Mouse (Mus musculus) kidney, embryonic 16.5 days (tissue): Measurements from ENCODE around the gene Fgfr2. TPM values are rescaled to one million over a fixed set of nuclear protein-coding genes. Genes with fewer than 3 reads are reported as not detected.

ENCODE experiments used
- ATAC-seq: fragments of 200-750 bp; cut with Nextera tagmentation; 2 replicates; pipeline ENCODE4 v1.8.0; 2017; ENCODE audit warnings: moderate TSS enrichment; ENCODE audit not compliant: low FRiP score, low TSS enrichment
- H3K27ac ChIP-seq: fragments of 300-500 bp; sonication (generic); 2 replicates; pipeline ENCODE4 v1.5.1; 2014; ENCODE audit warnings: low read length
- H3K27me3 ChIP-seq: fragments of 300-500 bp; sonication (generic); 2 replicates; pipeline ENCODE4 v1.6.1; 2014; ENCODE audit warnings: low read length, control low read depth, mixed read lengths; ENCODE audit not compliant: insufficient read depth
- H3K36me3 ChIP-seq: fragments of 300-500 bp; sonication (generic); 2 replicates; pipeline ENCODE4 v1.6.1; 2014; ENCODE audit warnings: low read length, control low read depth, mixed read lengths; ENCODE audit not compliant: insufficient read depth
- H3K4me1 ChIP-seq: fragments of 300-500 bp; sonication (generic); 2 replicates; pipeline ENCODE4 v1.6.1; 2014; ENCODE audit warnings: low read length, control low read depth, mixed read lengths; ENCODE audit not compliant: insufficient read depth
- H3K4me2 ChIP-seq: fragments of 300-500 bp; sonication (generic); replicated peaks from 2 replicates; pipeline ENCODE4 v1.6.1; 2014; ENCODE audit warnings: low read depth, low read length
- H3K4me3 ChIP-seq: fragments of 300-500 bp; sonication (generic); 2 replicates; pipeline ENCODE4 v1.5.1; 2014; ENCODE audit warnings: mild to moderate bottlenecking, low read length
- H3K9ac ChIP-seq: fragments of 300-500 bp; sonication (generic); replicated peaks from 2 replicates; pipeline ENCODE4 v1.6.1; 2014; ENCODE audit warnings: low read length
- H3K9me3 ChIP-seq: fragments of 300-500 bp; sonication (generic); 2 replicates; pipeline ENCODE4 v1.6.1; 2016; ENCODE audit warnings: low read length, control low read depth
- WGBS: fragments of 180-500 bp; shearing (Covaris S2); extraction: QIAGEN DNeasy Blood & Tissue Kit; methylation state at CpG from one replicate; pipeline ENCODE4 v1.1.7; 2014; 5-methylcytosine and 5-hydroxymethylcytosine counted together
- polyA plus RNA-seq: library from polyadenylated mRNA; unstranded; fragments of >200 nt; fragmentation: Nextera tagmentation; extraction: Ambion mirVana; gene quantifications from 2 replicates; pipeline ENCODE4 v1.2.1, GENCODE M21; 2015

Gene Fgfr2
- polyA plus RNA-seq, 1 experiment from 2014 or later: 118 TPM

GRCm38 (mm10) chr7:132646514-132646913, 476.6 kb downstream of the Fgfr2 start:
- H3K36me3 ChIP-seq: no peaks in the 10 kb centered on the region
- H3K27ac ChIP-seq: no peak overlapping the region
- 0 out of 2 replicates have a peak, but pooled peaks cover under 1% of the 10 kb centered on the region for H3K4me1 ChIP-seq
- no peaks in the 10 kb centered on the region for H3K27me3 ChIP-seq
- no peak for ATAC-seq
- H3K4me3 ChIP-seq: no peak overlapping the region
- 97% methylated on average over 1 of the region's 1 CpGs for WGBS
- H3K9me3 ChIP-seq: no peaks in the 10 kb centered on the region
- no peak overlapping the region for H3K9ac ChIP-seq
- no peak overlapping the region for H3K4me2 ChIP-seq

DNA sequence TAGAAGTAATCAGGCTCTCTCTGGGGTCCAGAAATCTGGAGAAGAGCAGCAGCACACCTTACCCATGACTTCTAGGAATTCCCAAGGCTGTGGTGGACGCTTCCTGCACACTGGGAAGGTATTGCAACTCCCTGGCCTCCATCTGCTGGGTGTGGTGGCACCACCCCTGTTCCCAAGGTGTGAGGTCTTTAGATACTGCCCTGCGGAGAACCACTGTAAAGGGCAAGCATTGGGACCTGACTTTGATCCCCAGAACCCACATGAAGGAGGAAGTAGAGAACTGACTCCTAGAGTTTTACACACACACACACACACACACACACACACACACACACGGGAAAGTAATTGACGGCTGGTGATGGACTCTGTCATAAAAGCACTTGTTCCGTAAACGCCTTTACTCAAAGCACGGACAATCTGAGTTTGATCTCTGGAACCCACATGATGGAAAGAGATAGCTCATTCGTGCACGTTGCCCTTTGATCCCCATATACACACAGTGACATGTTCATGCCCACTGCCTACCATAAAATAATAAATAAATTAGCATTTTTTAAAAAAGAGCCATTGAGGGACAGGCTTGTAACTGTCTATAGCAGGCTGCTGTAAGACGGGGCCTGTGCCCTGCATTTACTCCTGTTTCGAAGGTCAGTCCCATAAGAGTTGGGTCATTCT, 478.4 kb downstream of the Fgfr2 start:
- ATAC-seq: no peak
- H3K4me2 ChIP-seq: no peak overlapping the region
- H3K4me1 ChIP-seq: peaks cover 10% of the 10 kb centered on the region
- 58% methylated on average over 11 of the region's 11 CpGs for WGBS
- H3K9me3 ChIP-seq: no peaks in the 10 kb centered on the region
- H3K36me3 ChIP-seq: no peaks in the 10 kb centered on the region
- H3K4me3 ChIP-seq: no peak overlapping the region
- H3K9ac ChIP-seq: no peak overlapping the region
- no peaks in the 10 kb centered on the region for H3K27me3 ChIP-seq
- H3K27ac ChIP-seq: no peak overlapping the region

DNA sequence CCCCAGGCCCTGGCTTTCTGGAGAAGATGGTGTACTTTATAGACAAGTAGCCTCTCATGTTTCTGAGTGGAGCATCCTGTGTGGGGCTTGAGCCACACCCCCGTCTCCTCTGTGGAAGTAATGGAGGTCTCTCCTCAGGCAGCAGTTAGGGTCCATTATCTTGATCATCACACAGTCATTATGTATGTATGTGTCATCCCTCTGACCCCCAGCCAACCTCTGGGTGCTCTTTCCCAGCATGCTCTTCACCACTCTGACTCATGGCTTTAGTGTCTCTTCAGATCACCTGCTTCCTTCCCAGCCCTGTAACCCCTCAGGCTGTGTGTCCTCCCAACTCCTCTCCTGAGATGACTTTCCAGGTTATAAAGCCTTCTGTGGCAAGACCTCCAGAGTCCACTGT, 481.5 kb downstream of the Fgfr2 start:
- Histone ChIP-seq H3K4me3 (no peak overlapping the region), H3K9ac (no peak overlapping the region), H3K27me3 (no peaks in the 10 kb centered on the region), H3K27ac (no peak overlapping the region), H3K4me1 (peaks cover 20% of the 10 kb centered on the region), H3K9me3 (no peaks in the 10 kb centered on the region), H3K36me3 (no peaks in the 10 kb centered on the region), H3K4me2 (no peak overlapping the region)
- WGBS: 61% methylated on average over 1 of the region's 1 CpGs
- ATAC-seq: no peak

DNA sequence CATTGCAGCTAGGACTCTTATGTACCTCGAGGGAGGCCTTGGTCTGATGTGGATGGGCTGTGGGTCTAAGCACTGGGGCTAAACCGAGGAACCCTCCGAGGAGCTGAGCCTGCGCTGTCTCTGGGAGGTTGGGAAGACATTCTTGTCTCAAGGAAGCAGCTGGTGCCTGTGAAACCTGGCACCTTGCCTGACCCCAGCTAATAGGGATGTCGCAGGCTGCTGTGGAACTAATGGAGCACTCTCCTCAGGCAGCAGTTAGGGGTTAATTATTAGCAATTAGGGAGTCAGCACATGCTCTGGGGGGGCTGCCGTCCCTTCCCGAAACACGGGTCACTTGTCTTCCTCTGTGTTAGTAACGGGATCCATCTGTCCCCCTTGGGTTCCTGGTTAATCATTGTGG, 482.2 kb downstream of the Fgfr2 start:
- WGBS: 8% methylated on average over 9 of the region's 9 CpGs
- H3K4me3 ChIP-seq: no peak overlapping the region
- peaks cover 20% of the 10 kb centered on the region for H3K4me1 ChIP-seq
- no peak overlapping the region for H3K9ac ChIP-seq
- H3K36me3 ChIP-seq: no peaks in the 10 kb centered on the region
- H3K27ac ChIP-seq: no peak overlapping the region
- peak; percentile 57 for ATAC-seq
- H3K9me3 ChIP-seq: no peaks in the 10 kb centered on the region
- no peak overlapping the region; the same call in 1 of the 2 replicates for H3K4me2 ChIP-seq
- no peaks in the 10 kb centered on the region for H3K27me3 ChIP-seq

DNA sequence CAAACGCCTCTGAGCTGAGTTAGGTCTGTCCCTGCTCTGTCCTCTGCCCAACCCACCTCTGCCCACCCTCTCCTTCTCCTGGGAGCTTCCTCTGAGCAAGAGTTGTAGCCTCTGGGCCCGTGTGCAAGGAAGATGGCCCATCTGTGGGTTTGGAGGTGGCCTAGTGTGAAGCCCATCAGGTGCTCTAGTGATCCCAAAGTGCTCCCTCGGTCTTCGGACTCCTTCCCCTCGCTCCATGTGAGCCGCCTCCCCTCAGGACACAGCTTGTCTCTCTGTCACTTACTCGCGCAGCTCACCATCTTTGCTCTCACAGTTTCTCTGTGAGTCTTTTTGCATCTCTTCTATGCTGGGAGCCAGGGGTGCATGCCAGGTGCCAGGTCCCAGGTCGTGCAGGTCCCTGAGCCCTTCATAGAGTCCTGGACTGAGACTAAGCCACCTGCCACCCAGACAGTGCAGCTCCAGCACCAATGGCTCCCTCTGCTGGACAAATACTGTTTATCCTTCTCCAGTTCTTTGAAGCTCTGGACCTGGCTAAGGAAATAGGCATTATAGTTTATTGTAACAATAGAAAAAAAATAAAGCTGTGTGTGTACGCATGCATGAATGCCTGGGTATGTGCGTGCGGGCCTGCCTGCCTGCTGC, 484.6 kb downstream of the Fgfr2 start:
- peak; percentile 77 for ATAC-seq
- no peaks in the 10 kb centered on the region for H3K9me3 ChIP-seq
- no peak overlapping the region for H3K4me3 ChIP-seq
- WGBS: 58% methylated on average over 12 of the region's 12 CpGs
- no peaks in the 10 kb centered on the region for H3K27me3 ChIP-seq
- no peaks in the 10 kb centered on the region for H3K36me3 ChIP-seq
- H3K9ac ChIP-seq: no peak overlapping the region
- no peak overlapping the region for H3K4me2 ChIP-seq
- H3K4me1 ChIP-seq: peaks cover 20% of the 10 kb centered on the region
- no peak overlapping the region for H3K27ac ChIP-seq

DNA sequence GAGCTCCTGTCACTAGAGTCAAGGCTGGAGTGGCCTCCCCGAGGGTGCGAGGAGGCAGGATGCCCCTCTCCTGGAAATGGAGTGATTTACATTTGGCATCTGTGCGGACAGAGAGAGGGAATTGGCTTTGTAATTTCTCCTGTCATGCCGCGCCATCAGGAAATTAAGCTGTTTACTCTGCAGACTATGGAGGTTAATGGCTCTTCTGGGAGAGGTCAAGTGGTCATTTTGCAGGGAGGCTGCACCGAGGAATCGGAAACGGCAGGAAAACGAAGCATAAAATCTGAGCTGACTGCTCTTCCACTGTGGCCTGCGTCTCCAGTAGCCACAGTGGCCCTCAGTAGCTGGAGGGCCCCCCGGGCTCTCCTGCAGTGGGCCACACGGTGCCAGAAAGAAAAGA, 485.9 kb downstream of the Fgfr2 start:
- Histone ChIP-seq H3K27me3 (no peaks in the 10 kb centered on the region), H3K9ac (no peak overlapping the region; the same call in 1 of the 2 replicates), H3K27ac (no peak overlapping the region), H3K4me3 (no peak overlapping the region), H3K9me3 (no peaks in the 10 kb centered on the region), H3K4me2 (no peak overlapping the region), H3K4me1 (peaks cover 20% of the 10 kb centered on the region), H3K36me3 (no peaks in the 10 kb centered on the region)
- no peak for ATAC-seq
- WGBS: 9% methylated on average over 12 of the region's 12 CpGs

- no peak overlapping the region for H3K9ac ChIP-seq
- no peaks in the 10 kb centered on the region for H3K36me3 ChIP-seq
- H3K27ac ChIP-seq: no peak overlapping the region
- no peak overlapping the region for H3K4me3 ChIP-seq
- H3K9me3 ChIP-seq: no peaks in the 10 kb centered on the region
- no peaks in the 10 kb centered on the region for H3K4me1 ChIP-seq
- ATAC-seq: no peak
- no peaks in the 10 kb centered on the region for H3K27me3 ChIP-seq
- no peak overlapping the region for H3K4me2 ChIP-seq
- WGBS: 84% methylated on average over 11 of the region's 11 CpGs
Measured at GRCm38 (mm10) chr7:132631313-132631712, 491.8 kb downstream of the Fgfr2 start.

DNA sequence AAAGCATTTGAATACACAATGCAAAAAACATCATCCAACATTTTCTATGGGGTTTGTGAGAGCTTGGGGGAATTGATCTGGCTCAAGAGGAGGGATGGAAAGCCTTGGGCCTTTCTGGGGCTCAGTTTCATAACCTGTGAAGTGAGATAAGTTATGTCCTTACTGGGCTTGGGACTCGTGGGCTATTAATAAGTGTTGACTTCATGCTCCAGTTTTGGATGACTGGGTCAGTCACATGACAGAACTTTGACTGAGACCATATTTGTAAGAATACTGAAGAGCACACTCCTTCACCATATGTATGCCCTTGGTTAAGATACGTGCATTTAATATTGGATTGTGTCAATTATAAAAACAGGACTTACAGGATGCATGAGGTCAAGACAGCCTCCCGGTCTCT, 495.7 kb downstream of the Fgfr2 start:
- H3K4me2 ChIP-seq: no peak overlapping the region
- H3K4me1 ChIP-seq: no peaks in the 10 kb centered on the region
- no peak overlapping the region for H3K4me3 ChIP-seq
- WGBS: 72% methylated on average over 3 of the region's 3 CpGs
- no peaks in the 10 kb centered on the region for H3K36me3 ChIP-seq
- no peak for ATAC-seq
- H3K27ac ChIP-seq: no peak overlapping the region
- no peaks in the 10 kb centered on the region for H3K9me3 ChIP-seq
- no peaks in the 10 kb centered on the region for H3K27me3 ChIP-seq
- H3K9ac ChIP-seq: no peak overlapping the region

GRCm38 (mm10) chr7:132626174-132626573, 497.0 kb downstream of the Fgfr2 start:
- H3K27ac ChIP-seq: no peak overlapping the region
- H3K4me2 ChIP-seq: no peak overlapping the region
- H3K36me3 ChIP-seq: no peaks in the 10 kb centered on the region
- H3K9ac ChIP-seq: no peak overlapping the region
- H3K4me1 ChIP-seq: no peaks in the 10 kb centered on the region
- no peak overlapping the region for H3K4me3 ChIP-seq
- H3K27me3 ChIP-seq: no peaks in the 10 kb centered on the region
- ATAC-seq: no peak
- 40% methylated on average over 4 of the region's 4 CpGs for WGBS
- no peaks in the 10 kb centered on the region for H3K9me3 ChIP-seq

DNA sequence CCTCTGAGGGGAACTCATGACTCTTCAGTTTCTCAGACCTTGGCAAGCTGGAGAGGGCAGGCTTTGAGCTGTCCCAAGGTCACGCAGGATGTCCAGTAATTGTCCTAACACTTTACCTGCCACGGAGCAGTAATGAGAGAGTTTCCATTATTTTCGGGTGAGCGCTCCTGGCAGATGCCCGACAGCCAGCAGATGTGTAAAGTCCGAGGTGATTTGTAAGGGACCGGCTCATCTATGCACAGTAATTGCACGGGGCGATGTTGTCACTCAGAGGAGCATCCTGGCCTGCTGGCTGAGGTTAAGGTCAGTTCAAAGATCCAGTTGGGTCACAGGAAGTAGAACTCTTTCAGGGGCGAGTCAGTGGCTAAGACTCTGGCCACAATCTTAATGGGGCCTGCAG, 499.0 kb downstream of the Fgfr2 start:
- no peaks in the 10 kb centered on the region for H3K27me3 ChIP-seq
- no peaks in the 10 kb centered on the region for H3K36me3 ChIP-seq
- no peak for ATAC-seq
- H3K4me3 ChIP-seq: no peak overlapping the region
- H3K9ac ChIP-seq: no peak overlapping the region
- H3K4me2 ChIP-seq: no peak overlapping the region
- no peaks in the 10 kb centered on the region for H3K4me1 ChIP-seq
- no peak overlapping the region for H3K27ac ChIP-seq
- H3K9me3 ChIP-seq: no peaks in the 10 kb centered on the region
- WGBS: 32% methylated on average over 10 of the region's 10 CpGs
